15 mouse cellular contexts compared by ENCODE assay signal in genomic region chr3:127199112-127199665, GRCm38 (mm10).
"Had no signal": no experiment of that assay in that cellular context is flagged by ENCODE, and none has a peak within 500 bp of the region (broad histone marks: within the 10 kb centered on the region; RNA-seq: fewer than 3 reads in every experiment).

No protein-coding gene starts in this region.

- ATAC-seq: liver, postnatal 0 days; midbrain, embryonic 15.5 days had no signal

- H3K9ac ChIP-seq: limb, embryonic 12.5 days; liver, embryonic 13.5 days; liver, postnatal 0 days; lung, embryonic 15.5 days; midbrain, embryonic 15.5 days had no signal

- H3K27ac ChIP-seq: layer of hippocampus, adult 2 months; limb, embryonic 12.5 days; liver, embryonic 13.5 days; lung, embryonic 15.5 days; macrophage; midbrain, embryonic 15.5 days had no signal

- H3K9me3 ChIP-seq: limb, embryonic 12.5 days; liver, embryonic 13.5 days; lung, embryonic 15.5 days; midbrain, embryonic 15.5 days had no signal

- H3K27me3 ChIP-seq: limb, embryonic 12.5 days; liver, embryonic 13.5 days; lung, embryonic 15.5 days; megakaryocyte, embryonic 14.5 days; midbrain, embryonic 15.5 days had no signal

- H3K4me2 ChIP-seq: limb, embryonic 12.5 days; liver, embryonic 13.5 days; lung, embryonic 15.5 days; midbrain, embryonic 11.5 days; midbrain, embryonic 15.5 days had no signal

- DNase-seq: kidney, postnatal 10 days; kidney, postnatal 4 days; liver; liver, embryonic 13.5 days; liver, postnatal 0 days; lung, postnatal 14 days; right cerebral cortex, postnatal 14 days; thymus, postnatal 36 days had no signal

- H3K36me3 ChIP-seq: limb, embryonic 12.5 days; liver, embryonic 13.5 days; lung, embryonic 15.5 days; midbrain, embryonic 15.5 days had no signal

- H3K4me1 ChIP-seq: limb, embryonic 12.5 days; liver, embryonic 13.5 days; lung, embryonic 15.5 days; megakaryocyte, embryonic 14.5 days; midbrain, embryonic 15.5 days had no signal

- H3K4me3 ChIP-seq: layer of hippocampus, adult 2 months; limb, embryonic 12.5 days; liver, embryonic 13.5 days; lung, embryonic 15.5 days; megakaryocyte, embryonic 14.5 days; midbrain, embryonic 15.5 days had no signal
